Mouse (Mus musculus): ENCODE results near the gene Olfr859. TPM values are rescaled to one million over a fixed set of nuclear protein-coding genes. Genes with fewer than 3 reads are reported as not detected.

The Olfr859 gene
- total RNA-seq (2023) = not detected

DNA sequence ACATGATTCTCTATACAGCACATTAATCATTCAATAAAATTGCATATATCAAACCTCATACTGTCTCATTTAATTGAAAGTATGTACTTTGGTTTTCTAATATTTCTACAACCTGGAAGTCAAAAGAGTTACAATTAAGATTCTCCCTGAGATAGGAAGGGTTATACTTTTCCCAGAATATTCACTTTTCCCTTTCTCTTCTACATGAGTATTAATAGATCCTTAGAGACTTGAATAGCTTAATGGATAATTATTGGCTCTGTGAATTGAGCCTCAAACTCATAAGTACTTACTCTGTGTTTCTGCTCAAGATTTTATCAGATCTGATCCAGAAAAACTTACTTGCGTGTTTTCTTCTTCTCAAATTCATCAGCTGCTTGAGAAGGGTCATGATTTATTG lies at the start of gene Olfr859:
Gene Olfr859, plus strand, starts transcription at position 301 of the 400 bp plus-strand sequence.

DNA sequence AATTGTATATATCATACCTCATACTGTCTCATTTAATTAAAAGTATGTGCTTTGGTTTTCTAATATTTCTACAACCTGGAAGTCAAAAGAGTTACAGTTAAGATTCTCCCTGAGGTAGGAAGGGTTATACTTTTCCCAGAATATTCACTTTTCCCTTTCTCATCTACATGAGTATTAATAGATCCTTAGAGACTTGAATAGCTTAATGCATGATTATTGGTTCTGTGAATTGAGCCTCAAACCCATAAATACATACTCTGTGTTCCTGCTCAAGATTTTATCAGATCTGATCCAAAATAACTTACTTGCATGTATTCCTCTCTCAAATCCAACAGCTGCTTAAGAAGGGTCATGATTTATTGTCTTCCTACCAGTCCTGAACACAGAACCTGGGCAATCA lies 24.7 kb upstream of the Olfr859 start, which contains the start of gene Olfr58:
Gene Olfr58, plus strand, starts transcription at position 301 of the 400 bp plus-strand sequence.

DNA sequence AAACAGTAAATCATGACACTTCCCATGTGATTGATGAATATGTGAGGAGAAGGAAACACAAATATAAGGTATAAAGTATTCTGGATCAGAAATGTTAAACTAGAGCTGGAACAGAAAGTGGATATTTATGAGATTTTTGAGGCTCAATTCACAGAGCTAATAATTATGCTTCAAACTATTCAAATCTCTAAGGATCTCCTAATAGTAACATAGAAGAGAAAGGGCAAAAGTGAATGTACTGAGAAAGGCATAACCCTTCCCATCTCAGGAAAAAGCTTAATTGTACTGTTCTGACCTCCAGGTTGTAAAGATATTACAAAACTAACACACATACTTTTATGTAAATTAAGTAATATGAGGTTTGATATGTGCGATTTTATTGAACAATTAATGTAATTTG lies 44.9 kb downstream of the Olfr859 start, which contains the start of gene Olfr860:
Gene Olfr860, minus strand, starts transcription at position 101 of the 400 bp plus-strand sequence.

Other genes with a start within 250 kb of the Olfr859 start
- gene Olfr854, start 237.5 kb upstream of the Olfr859 start, total RNA-seq (2023) = not detected
- gene Olfr855, start 222.3 kb upstream of the Olfr859 start, total RNA-seq (2023) = not detected
- 10 to 100 TPM; 29.9 to 34.0 TPM for gene Zfp317, start 182.8 kb upstream of the Olfr859 start, total RNA-seq (2023)
- not detected for gene Olfr857, start 95.5 kb upstream of the Olfr859 start, total RNA-seq (2023)
- gene Olfr58, start 24.6 kb upstream of the Olfr859 start, total RNA-seq (2023) = not detected
- gene Olfr860, start 44.8 kb downstream of the Olfr859 start, total RNA-seq (2023) = not detected
- not detected for gene Olfr862, start 83.1 kb downstream of the Olfr859 start, total RNA-seq (2023)
- gene Olfr77, start 112.0 kb downstream of the Olfr859 start, total RNA-seq (2023) = not detected
- gene Olfr866, start 223.1 kb downstream of the Olfr859 start, total RNA-seq (2023) = not detected